Mouse (Mus musculus) bone marrow, adult 2 months (tissue): ENCODE results near the gene Man2a1.

Source experiments
- CTCF ChIP-seq: fragments of 200-500 bp; IDR thresholded peaks from 2 replicates; pipeline ENCODE4 v1.5.1; 2011; ENCODE audit warnings: low read length, control low read depth; ENCODE audit not compliant: control insufficient read depth, insufficient read depth
- POLR2A ChIP-seq: fragments of 200-500 bp; IDR thresholded peaks from 2 replicates; pipeline ENCODE4 v1.6.1; 2011; ENCODE audit warnings: low read depth, mild to moderate bottlenecking, control low read depth, low read length, borderline replicate concordance; ENCODE audit not compliant: control insufficient read depth

DNA sequence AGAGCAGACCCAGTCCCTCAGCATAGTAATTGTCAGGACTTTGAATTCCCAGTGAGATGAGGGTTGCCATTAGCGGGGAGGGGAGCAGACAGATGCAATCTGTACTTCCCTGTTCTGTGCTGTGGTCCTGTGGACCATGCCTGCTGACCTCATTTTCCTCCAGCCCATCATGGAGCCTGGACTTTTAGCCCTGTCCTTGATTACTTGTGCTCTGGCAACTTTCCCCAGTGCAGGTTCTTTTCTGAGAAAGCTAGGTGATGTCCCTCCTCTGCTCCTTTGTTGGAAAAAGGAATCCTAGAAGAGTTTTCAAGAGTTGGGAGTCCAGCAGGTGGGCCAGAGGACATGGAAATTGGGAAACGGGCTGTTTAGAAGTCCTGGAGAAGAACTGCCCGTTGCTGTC lies 40.8 kb downstream of the Man2a1 start:
- TF ChIP-seq POLR2A: no peak
- no peak for TF ChIP-seq CTCF
